Mouse (Mus musculus) myocyte (in vitro differentiated cells): ENCODE measurements around the gene Wdr31.

Experiments
- CEBPB ChIP-seq: IDR thresholded peaks from 2 replicates; pipeline ENCODE4 v1.6.1; 2011; ENCODE audit warnings: mild to moderate bottlenecking, moderate library complexity; ENCODE audit not compliant: poor library complexity, insufficient read depth, severe bottlenecking
- E2F4 ChIP-seq: IDR thresholded peaks from one replicate; pipeline ENCODE4 v1.6.1; 2011; ENCODE audit warnings: mild to moderate bottlenecking, control low read depth, moderate library complexity; ENCODE audit not compliant: insufficient read depth
- MAX ChIP-seq: IDR thresholded peaks from one replicate; pipeline ENCODE4 v1.6.1; 2011; ENCODE audit warnings: low read depth, mild to moderate bottlenecking, control low read depth
- MYOD1 ChIP-seq, 3 experiments: IDR thresholded peaks; one replicate each; pipeline ENCODE4 v1.6.1; 2011; ENCODE audit warnings: control low read depth in 2 of 3, low read depth in 2 of 3, mild to moderate bottlenecking in 2 of 3, moderate library complexity in 1 of 3; ENCODE audit not compliant: insufficient read length in 2 of 3, control insufficient read depth in 1 of 3
- MYOG ChIP-seq, 3 experiments: IDR thresholded peaks; one replicate each; pipeline ENCODE4 v1.6.1; 2011; ENCODE audit warnings: control low read depth in 2 of 3, low read depth in 2 of 3, mild to moderate bottlenecking in 2 of 3; ENCODE audit not compliant: insufficient read length in 2 of 3, control insufficient read depth in 1 of 3, insufficient read depth in 1 of 3
- POLR2A ChIP-seq: IDR thresholded peaks from one replicate; pipeline ENCODE4 v1.6.1; 2011; ENCODE audit warnings: low read depth, mild to moderate bottlenecking, control low read depth, moderate library complexity; ENCODE audit not compliant: insufficient read length
- POLR2AphosphoS2 ChIP-seq: IDR thresholded peaks from one replicate; pipeline ENCODE4 v1.6.1; 2011; ENCODE audit warnings: low read depth, control low read depth; ENCODE audit not compliant: insufficient read length
- SRF ChIP-seq: IDR thresholded peaks from one replicate; pipeline ENCODE4 v1.6.1; 2011; ENCODE audit warnings: low read depth; ENCODE audit not compliant: control insufficient read depth, insufficient read length
- TCF12 ChIP-seq: IDR thresholded peaks from one replicate; pipeline ENCODE4 v1.6.1; 2011; ENCODE audit warnings: mild to moderate bottlenecking, control low read depth; ENCODE audit not compliant: poor library complexity, insufficient read depth, severe bottlenecking
- TCF3 ChIP-seq: IDR thresholded peaks from one replicate; pipeline ENCODE4 v1.6.1; 2011; ENCODE audit warnings: low read depth, control low read depth; ENCODE audit not compliant: insufficient read length
- USF1 ChIP-seq: IDR thresholded peaks from one replicate; pipeline ENCODE4 v1.6.1; 2011; ENCODE audit warnings: low read depth, mild to moderate bottlenecking, control low read depth, moderate library complexity

- TF ChIP-seq POLR2AphosphoS2 (no peak), MYOD1 (IDR thresholded peaks at IDR 0.05; ENCODE audit: control insufficient read depth in 1 of 3, insufficient read length in 2 of 3, low read depth in 2 of 3) (no peak), CEBPB (no peak), MAX (no peak), POLR2A (no peak), USF1 (no peak), E2F4 (no peak), SRF (no peak), TCF12 (no peak), TCF3 (no peak), MYOG (IDR thresholded peaks at IDR 0.05; ENCODE audit: control insufficient read depth in 1 of 3, insufficient read depth in 1 of 3, insufficient read length in 2 of 3, low read depth in 2 of 3) (no peak)
These were observed 7.0 kb upstream of the Wdr31 start for GRCm38 (mm10) chr4:62477542-62478244.
